Mouse (Mus musculus): ENCODE data around the gene C2cd5.
A peak's percentile ranks its signal among the peaks of the same experiment; 100 is the strongest.

C2cd5 gene

GRCm38 (mm10) chr6:143119325-143119724 is 19.4 kb upstream of the C2cd5 start:
- no peak for ATAC-seq (ENCODE audit: insufficient number of reproducible peaks, low FRiP score, low TSS enrichment)

- no peak for ATAC-seq (ENCODE audit: insufficient number of reproducible peaks, low FRiP score, low TSS enrichment)
Measured at GRCm38 (mm10) chr6:143116779-143117178, 16.8 kb upstream of the C2cd5 start.

- ATAC-seq (ENCODE audit: insufficient number of reproducible peaks, low FRiP score, low TSS enrichment), result no peak
Measured at GRCm38 (mm10) chr6:143115505-143115904, 15.6 kb upstream of the C2cd5 start.

GRCm38 (mm10) chr6:143115011-143115445 is 15.1 kb upstream of the C2cd5 start:
- no peak for ATAC-seq (ENCODE audit: insufficient number of reproducible peaks, low FRiP score, low TSS enrichment)

- ATAC-seq (ENCODE audit: insufficient number of reproducible peaks, low FRiP score, low TSS enrichment), result no peak
Measured at GRCm38 (mm10) chr6:143114556-143114955, 14.6 kb upstream of the C2cd5 start.

GRCm38 (mm10) chr6:143110371-143110770 is 10.4 kb upstream of the C2cd5 start:
- ATAC-seq (ENCODE audit: insufficient number of reproducible peaks, low FRiP score, low TSS enrichment), result no peak

- no peak for ATAC-seq (ENCODE audit: insufficient number of reproducible peaks, low FRiP score, low TSS enrichment)
Measured at GRCm38 (mm10) chr6:143109622-143110218, 9.8 kb upstream of the C2cd5 start.

GRCm38 (mm10) chr6:143108031-143108430 is 8.1 kb upstream of the C2cd5 start:
- ATAC-seq (ENCODE audit: insufficient number of reproducible peaks, low FRiP score, low TSS enrichment), result no peak

GRCm38 (mm10) chr6:143107611-143108010 is 7.7 kb upstream of the C2cd5 start:
- no peak for ATAC-seq (ENCODE audit: insufficient number of reproducible peaks, low FRiP score, low TSS enrichment)

- ATAC-seq (ENCODE audit: insufficient number of reproducible peaks, low FRiP score, low TSS enrichment), result no peak
Measured at GRCm38 (mm10) chr6:143105766-143106165, 5.8 kb upstream of the C2cd5 start.

- ATAC-seq (ENCODE audit: insufficient number of reproducible peaks, low FRiP score, low TSS enrichment), result no peak
Measured at GRCm38 (mm10) chr6:143103981-143104680, 4.2 kb upstream of the C2cd5 start.

- no peak for ATAC-seq (ENCODE audit: insufficient number of reproducible peaks, low FRiP score, low TSS enrichment)
Measured at GRCm38 (mm10) chr6:143100478-143101115, 656 bp upstream of the C2cd5 start.

- peak; percentile 49 for ATAC-seq (ENCODE audit: insufficient number of reproducible peaks, low FRiP score, low TSS enrichment)
Measured at GRCm38 (mm10) chr6:143099281-143099680, 660 bp downstream of the C2cd5 start.

GRCm38 (mm10) chr6:143095126-143095525 is 4.8 kb downstream of the C2cd5 start:
- ATAC-seq (ENCODE audit: insufficient number of reproducible peaks, low FRiP score, low TSS enrichment), result no peak

GRCm38 (mm10) chr6:143092856-143093255 is 7.1 kb downstream of the C2cd5 start:
- ATAC-seq (ENCODE audit: insufficient number of reproducible peaks, low FRiP score, low TSS enrichment), result no peak

- ATAC-seq (ENCODE audit: insufficient number of reproducible peaks, low FRiP score, low TSS enrichment), result no peak
Measured at GRCm38 (mm10) chr6:143091076-143091475, 8.9 kb downstream of the C2cd5 start.

GRCm38 (mm10) chr6:143087332-143087731 is 12.6 kb downstream of the C2cd5 start:
- no peak for ATAC-seq (ENCODE audit: insufficient number of reproducible peaks, low FRiP score, low TSS enrichment)

- ATAC-seq (ENCODE audit: insufficient number of reproducible peaks, low FRiP score, low TSS enrichment), result no peak
Measured at GRCm38 (mm10) chr6:143085898-143086297, 14.0 kb downstream of the C2cd5 start.

GRCm38 (mm10) chr6:143084314-143085025 is 15.5 kb downstream of the C2cd5 start:
- peak; percentile 54; the same call in 1 of the 2 replicates for ATAC-seq (ENCODE audit: insufficient number of reproducible peaks, low FRiP score, low TSS enrichment)

- no peak for ATAC-seq (ENCODE audit: insufficient number of reproducible peaks, low FRiP score, low TSS enrichment)
Measured at GRCm38 (mm10) chr6:143081479-143082106, 18.3 kb downstream of the C2cd5 start.
